Mouse (Mus musculus) embryo, embryonic 10.5 days (tissue): ENCODE measurements at regions not wholly inside any gene's neighbourhood (a gene's known extent, or its start where the extent isn't known, plus 50 kb on each side); places are given as distances from the start of the nearest gene placed in this dataset.

Source experiments
- DNase-seq: peaks from one replicate; pipeline ENCODE4 v3.0.0-alpha.2; 2015; ENCODE audit warnings: low spot score

DNA sequence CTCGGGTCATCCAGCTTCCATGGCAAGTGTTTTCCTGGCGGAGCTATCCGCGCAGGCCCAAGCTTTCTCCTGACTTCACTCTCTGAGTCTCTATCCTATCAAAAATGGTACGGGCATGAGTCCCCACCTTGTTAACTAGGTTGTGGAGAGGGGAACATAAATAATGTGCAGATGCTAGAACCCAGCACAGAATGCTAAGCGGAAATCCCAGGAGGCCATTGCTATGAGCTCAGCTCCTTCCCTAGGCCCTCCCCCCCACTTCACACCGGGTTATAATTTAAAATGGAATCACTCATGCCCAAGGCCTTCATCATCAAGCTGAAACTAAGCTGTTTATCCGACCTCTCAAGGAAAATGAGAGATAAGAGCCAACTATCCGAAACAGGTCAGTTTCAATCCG is 60.4 kb upstream of the Cd83 start:
- DNase-seq = no peak

DNA sequence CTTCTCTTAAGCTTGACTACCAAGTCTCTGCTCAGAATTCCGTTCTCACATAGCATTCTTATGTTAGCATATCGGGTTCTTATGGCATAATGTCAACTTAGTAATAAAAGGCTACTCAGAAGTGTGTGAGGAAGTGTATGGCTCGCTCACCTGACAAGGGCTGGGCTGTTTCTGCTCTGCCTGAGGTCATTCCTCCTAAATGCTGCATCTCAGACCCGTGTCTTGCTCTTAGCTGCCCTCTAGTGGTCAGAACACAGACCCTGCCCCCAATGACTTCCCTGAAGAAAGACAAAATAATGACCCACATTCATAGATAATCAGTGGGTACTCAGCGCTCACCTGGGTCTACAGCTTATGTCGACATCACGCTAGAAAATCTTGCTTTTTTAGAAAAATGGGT is 58.9 kb upstream of the Cd83 start:
- peak; percentile 84 for DNase-seq

DNA sequence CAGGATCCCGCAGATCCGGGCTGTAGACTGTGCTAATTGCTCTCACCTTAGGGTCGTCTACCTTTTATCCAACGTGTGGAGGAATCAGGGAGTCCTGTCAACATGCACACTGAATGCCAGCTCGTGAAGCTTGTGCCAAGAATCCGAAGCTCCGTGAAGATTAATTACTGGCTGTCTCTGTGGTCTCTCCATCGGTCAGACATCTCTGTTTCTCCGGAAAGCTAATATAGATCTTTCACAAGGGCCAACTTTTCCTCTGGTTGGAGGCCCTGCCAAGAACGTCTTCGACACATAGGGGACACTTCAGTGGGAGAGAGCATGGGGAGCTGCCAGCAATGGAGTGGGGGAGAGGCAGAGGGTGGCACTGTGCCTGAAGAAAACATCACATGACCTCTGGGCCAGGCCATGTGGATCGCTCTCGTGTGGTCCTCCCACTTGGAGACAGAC is 57.7 kb upstream of the Cd83 start:
- no peak for DNase-seq

- no peak for DNase-seq
Measured at GRCm38 (mm10) chr13:43729617-43730016, 55.0 kb upstream of the Cd83 start.

- DNase-seq = no peak
Measured at GRCm38 (mm10) chr13:43733061-43733460, 51.5 kb upstream of the Cd83 start.

GRCm38 (mm10) chr13:43734641-43735040 is 49.9 kb upstream of the Cd83 start:
- DNase-seq = no peak
